Mouse (Mus musculus) kidney, adult 2 months (tissue): ENCODE results near the gene Zmym1.

Source experiments
- CTCF ChIP-seq: fragments of 200-500 bp; conservative IDR thresholded peaks from 2 replicates; pipeline ENCODE4 v1.5.1; 2011; ENCODE audit warnings: low read depth, mild to moderate bottlenecking, control low read depth, low read length, moderate library complexity, mixed read lengths; ENCODE audit not compliant: insufficient read depth, insufficient read length
- POLR2A ChIP-seq: fragments of 200-500 bp; IDR thresholded peaks from one replicate; pipeline ENCODE4 v1.6.1; 2011; ENCODE audit warnings: low read depth, low read length, control low read depth

GRCm38 (mm10) chr4:127004384-127004783 is 56.6 kb downstream of the Zmym1 start:
- TF ChIP-seq CTCF (no peak), POLR2A (no peak)
